Mouse (Mus musculus) heart, embryonic 11.5 days (tissue): Measurements from ENCODE around the gene Wfdc21. TPM values are rescaled to one million over a fixed set of nuclear protein-coding genes. Genes with fewer than 3 reads are reported as not detected.

Source experiments
- ATAC-seq: fragments of 200-750 bp; cut with Nextera tagmentation; replicated peaks from 2 replicates; pipeline ENCODE4 v1.8.0; 2017; ENCODE audit warnings: moderate library complexity; ENCODE audit not compliant: insufficient number of reproducible peaks, low FRiP score, low TSS enrichment
- H3K27ac ChIP-seq: fragments of 300-500 bp; sonication (generic); 2 replicates; pipeline ENCODE4 v1.5.1; 2014; ENCODE audit warnings: mild to moderate bottlenecking, low read depth, low read length
- H3K27me3 ChIP-seq: fragments of 300-500 bp; sonication (generic); 2 replicates; pipeline ENCODE4 v1.6.1; 2014; ENCODE audit warnings: mild to moderate bottlenecking, low read length, mixed read lengths; ENCODE audit not compliant: control insufficient read depth, insufficient read depth
- H3K36me3 ChIP-seq: fragments of 300-500 bp; sonication (generic); 2 replicates; pipeline ENCODE4 v1.6.1; 2014; ENCODE audit warnings: mild to moderate bottlenecking, low read length, moderate library complexity, mixed read lengths; ENCODE audit not compliant: control insufficient read depth, insufficient read depth
- H3K4me1 ChIP-seq: fragments of 300-500 bp; sonication (generic); 2 replicates; pipeline ENCODE4 v1.6.1; 2014; ENCODE audit warnings: low read length; ENCODE audit not compliant: control insufficient read depth, insufficient read depth
- H3K4me2 ChIP-seq: fragments of 300-500 bp; sonication (generic); 2 replicates; pipeline ENCODE4 v1.6.1; 2014; ENCODE audit warnings: mild to moderate bottlenecking, moderate library complexity
- H3K4me3 ChIP-seq: fragments of 300-500 bp; sonication (generic); 2 replicates; pipeline ENCODE4 v1.5.1; 2014; ENCODE audit warnings: low read depth, low read length
- H3K9ac ChIP-seq: fragments of 300-500 bp; sonication (generic); 2 replicates; pipeline ENCODE4 v1.6.1; 2014; ENCODE audit warnings: mild to moderate bottlenecking, low read depth, low read length, moderate library complexity
- H3K9me3 ChIP-seq: fragments of 300-500 bp; sonication (generic); replicated peaks from 2 replicates; pipeline ENCODE4 v1.6.1; 2016; ENCODE audit warnings: low read length; ENCODE audit not compliant: control insufficient read depth
- WGBS: fragments of 180-500 bp; shearing (Covaris S2); extraction: QIAGEN DNeasy Blood & Tissue Kit; methylation state at CpG from one replicate; pipeline ENCODE4 v1.1.7; 2014; ENCODE audit not compliant: insufficient replicate concordance; 5-methylcytosine and 5-hydroxymethylcytosine counted together
- polyA plus RNA-seq: library from polyadenylated mRNA; unstranded; fragments of >200 nt; fragmentation: Nextera tagmentation; extraction: Ambion mirVana; gene quantifications from 2 replicates; pipeline ENCODE4 v1.2.1, GENCODE M21; 2014

The Wfdc21 gene
- polyA plus RNA-seq: not detected in 2 replicates

GRCm38 (mm10) chr11:83746681-83747080, at the start of gene Wfdc21:
Wfdc21 (plus strand) TSS chr11:83746940.
- WGBS: 56% methylated on average over 5 of the region's 5 CpGs

GRCm38 (mm10) chr11:83703705-83704104, 43.0 kb upstream of the Wfdc21 start, which contains the start of gene Wfdc17:
Wfdc17 (plus strand) TSS chr11:83703991.
- no peak within 1 kb of the TSS for H3K4me2 ChIP-seq
- no peak within 1 kb of the TSS for H3K4me3 ChIP-seq
- 43% methylated on average over 1 of the region's 1 CpGs for WGBS
- ATAC-seq: no peak
- no peak within 1 kb of the TSS for H3K27ac ChIP-seq
- no peaks in the 10 kb centered on the region for H3K36me3 ChIP-seq
- H3K9ac ChIP-seq: no peak within 1 kb of the TSS
- no peaks in the 10 kb centered on the region for H3K9me3 ChIP-seq
- no peaks in the 10 kb centered on the region for H3K27me3 ChIP-seq
- H3K4me1 ChIP-seq: no peaks in the 10 kb centered on the region

More at GRCm38 (mm10) chr11:83746681-83747080, at the start of gene Wfdc21:
- no peaks in the 10 kb centered on the region for H3K36me3 ChIP-seq
- no peak within 1 kb of the TSS for H3K4me3 ChIP-seq
- H3K9me3 ChIP-seq: no peaks in the 10 kb centered on the region
- ATAC-seq: no peak
- H3K4me1 ChIP-seq: no peaks in the 10 kb centered on the region
- peaks cover 28% of the 10 kb centered on the region for H3K27me3 ChIP-seq
- H3K9ac ChIP-seq: no peak within 1 kb of the TSS
- H3K4me2 ChIP-seq: no peak within 1 kb of the TSS
- H3K27ac ChIP-seq: no peak within 1 kb of the TSS

GRCm38 (mm10) chr11:83708715-83709114, 38.0 kb upstream of the Wfdc21 start, which contains the start of gene Wfdc18:
Wfdc18 (plus strand) TSS chr11:83709015.
- H3K27me3 ChIP-seq: no peaks in the 10 kb centered on the region
- no peak for ATAC-seq
- H3K4me3 ChIP-seq: no peak within 1 kb of the TSS
- H3K27ac ChIP-seq: no peak within 1 kb of the TSS
- no peak within 1 kb of the TSS for H3K9ac ChIP-seq
- H3K36me3 ChIP-seq: no peaks in the 10 kb centered on the region
- no peaks in the 10 kb centered on the region for H3K4me1 ChIP-seq
- no peak within 1 kb of the TSS for H3K4me2 ChIP-seq
- no peaks in the 10 kb centered on the region for H3K9me3 ChIP-seq
- 71% methylated on average over 4 of the region's 4 CpGs for WGBS

GRCm38 (mm10) chr11:83709683-83710082, 37.1 kb upstream of the Wfdc21 start:
- H3K4me1 ChIP-seq: no peaks in the 10 kb centered on the region
- no peak for ATAC-seq
- H3K27me3 ChIP-seq: no peaks in the 10 kb centered on the region
- no peak overlapping the region for H3K4me3 ChIP-seq
- H3K9me3 ChIP-seq: no peaks in the 10 kb centered on the region
- H3K9ac ChIP-seq: no peak overlapping the region
- no peak overlapping the region for H3K27ac ChIP-seq
- 85% methylated on average over 5 of the region's 5 CpGs for WGBS
- H3K36me3 ChIP-seq: no peaks in the 10 kb centered on the region
- no peak overlapping the region for H3K4me2 ChIP-seq

- WGBS: 69% methylated on average over 1 of the region's 1 CpGs
- ATAC-seq: no peak
- no peak overlapping the region for H3K4me3 ChIP-seq
Observed at GRCm38 (mm10) chr11:83712671-83713070, 34.1 kb upstream of the Wfdc21 start.

GRCm38 (mm10) chr11:83713925-83714324, 32.8 kb upstream of the Wfdc21 start:
- 80% methylated on average over 2 of the region's 2 CpGs for WGBS
- ATAC-seq: no peak
- H3K27me3 ChIP-seq: no peaks in the 10 kb centered on the region

More at GRCm38 (mm10) chr11:83712671-83713070, 34.1 kb upstream of the Wfdc21 start:
- Histone ChIP-seq H3K36me3 (no peaks in the 10 kb centered on the region), H3K4me2 (no peak overlapping the region), H3K4me1 (no peaks in the 10 kb centered on the region), H3K9ac (no peak overlapping the region), H3K9me3 (no peaks in the 10 kb centered on the region), H3K27me3 (no peaks in the 10 kb centered on the region), H3K27ac (no peak overlapping the region)

GRCm38 (mm10) chr11:83717042-83717665, 29.6 kb upstream of the Wfdc21 start:
- no peak overlapping the region for H3K4me3 ChIP-seq
- ATAC-seq: no peak
- no peaks in the 10 kb centered on the region; the same call in 1 of the 2 replicates for H3K27me3 ChIP-seq
- no peaks in the 10 kb centered on the region for H3K4me1 ChIP-seq
- H3K27ac ChIP-seq: no peak overlapping the region
- H3K36me3 ChIP-seq: no peaks in the 10 kb centered on the region
- no peaks in the 10 kb centered on the region for H3K9me3 ChIP-seq
- no peak overlapping the region for H3K4me2 ChIP-seq
- 83% methylated on average over 6 of the region's 6 CpGs for WGBS
- no peak overlapping the region for H3K9ac ChIP-seq

More at GRCm38 (mm10) chr11:83713925-83714324, 32.8 kb upstream of the Wfdc21 start:
- Histone ChIP-seq H3K9ac (no peak overlapping the region), H3K27ac (no peak overlapping the region), H3K4me3 (no peak overlapping the region), H3K9me3 (no peaks in the 10 kb centered on the region), H3K4me2 (no peak overlapping the region), H3K36me3 (no peaks in the 10 kb centered on the region), H3K4me1 (no peaks in the 10 kb centered on the region)

- Histone ChIP-seq H3K27ac (no peak overlapping the region), H3K4me1 (no peaks in the 10 kb centered on the region), H3K9ac (no peak overlapping the region), H3K36me3 (no peaks in the 10 kb centered on the region), H3K4me3 (no peak overlapping the region), H3K9me3 (no peaks in the 10 kb centered on the region), H3K4me2 (no peak overlapping the region), H3K27me3 (no peaks in the 10 kb centered on the region; the same call in 1 of the 2 replicates)
- ATAC-seq: no peak
Observed at GRCm38 (mm10) chr11:83720766-83721165, 26.0 kb upstream of the Wfdc21 start.
